Mouse (Mus musculus) megakaryocyte, embryonic 14.5 days (primary cell): ENCODE measurements around the gene Ces5a.

Source experiments
- FLI1 ChIP-seq: IDR thresholded peaks from 2 replicates; pipeline ENCODE4 v1.6.1; 2012; ENCODE audit warnings: low read length, inconsistent platforms, mixed read lengths
- GATA1 ChIP-seq: IDR thresholded peaks from 3 replicates; pipeline ENCODE4 v1.6.1; 2012; ENCODE audit warnings: mixed read lengths, low read length, inconsistent platforms, borderline replicate concordance

- TF ChIP-seq GATA1 (no peak), FLI1 (no peak)
Measured at GRCm38 (mm10) chr8:93562557-93563210, 27.1 kb upstream of the Ces5a start.
